Mouse (Mus musculus) urinary bladder, postnatal 25 days (tissue): Measurements from ENCODE around the gene Nat8f4.
"Not testable (repeated sequence)": the region's sequence is repeated elsewhere in the genome, so short reads cannot be mapped to it uniquely, and the experiment has no call there.

ENCODE experiments used
- DNase-seq: peaks from one replicate; pipeline ENCODE4 v3.0.0; 2022; ENCODE audit warnings: low spot score

The Nat8f4 gene

DNA sequence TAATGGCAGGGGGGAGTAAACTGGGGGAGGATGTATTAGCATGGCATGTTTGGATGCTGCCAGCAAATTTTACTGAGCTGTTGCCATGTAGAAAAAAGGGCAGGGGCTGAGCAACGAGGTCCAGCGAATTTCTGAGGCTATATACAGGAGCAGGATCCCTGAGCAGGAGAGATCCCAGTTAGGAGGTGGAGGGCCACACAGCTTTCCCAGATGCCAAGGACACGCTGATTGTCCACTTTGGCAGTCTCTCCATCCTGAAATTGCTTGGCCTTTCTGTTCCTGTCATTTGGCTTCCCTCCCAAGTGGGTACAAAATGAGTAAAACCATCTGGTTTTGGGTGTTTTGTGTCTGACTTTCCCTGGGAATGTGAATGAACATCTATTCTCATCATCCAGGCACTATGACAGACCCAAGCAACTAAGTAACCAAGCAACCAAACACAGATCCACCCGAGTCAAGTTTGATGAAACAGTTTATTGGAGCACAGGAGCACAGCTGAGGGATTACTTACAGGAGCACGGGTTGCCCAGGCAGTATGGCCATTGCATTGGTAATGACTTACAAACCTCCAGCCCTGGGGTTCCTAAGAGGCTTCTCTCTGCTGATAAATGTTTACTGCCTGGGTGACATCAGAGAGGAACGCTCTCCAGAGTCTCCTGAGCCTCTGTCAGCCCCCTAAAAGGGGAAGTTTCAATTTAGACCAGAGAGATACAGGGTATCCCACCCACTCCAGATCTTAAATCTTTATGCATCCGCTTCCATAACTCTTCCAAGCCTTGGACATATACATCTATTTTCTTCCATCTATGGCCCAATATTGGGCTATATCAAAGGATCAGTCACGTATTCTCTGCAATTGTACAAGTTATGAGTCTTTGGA lies 5.8 kb downstream of the Nat8f4 start:
- not testable (repeated sequence) for DNase-seq

DNA sequence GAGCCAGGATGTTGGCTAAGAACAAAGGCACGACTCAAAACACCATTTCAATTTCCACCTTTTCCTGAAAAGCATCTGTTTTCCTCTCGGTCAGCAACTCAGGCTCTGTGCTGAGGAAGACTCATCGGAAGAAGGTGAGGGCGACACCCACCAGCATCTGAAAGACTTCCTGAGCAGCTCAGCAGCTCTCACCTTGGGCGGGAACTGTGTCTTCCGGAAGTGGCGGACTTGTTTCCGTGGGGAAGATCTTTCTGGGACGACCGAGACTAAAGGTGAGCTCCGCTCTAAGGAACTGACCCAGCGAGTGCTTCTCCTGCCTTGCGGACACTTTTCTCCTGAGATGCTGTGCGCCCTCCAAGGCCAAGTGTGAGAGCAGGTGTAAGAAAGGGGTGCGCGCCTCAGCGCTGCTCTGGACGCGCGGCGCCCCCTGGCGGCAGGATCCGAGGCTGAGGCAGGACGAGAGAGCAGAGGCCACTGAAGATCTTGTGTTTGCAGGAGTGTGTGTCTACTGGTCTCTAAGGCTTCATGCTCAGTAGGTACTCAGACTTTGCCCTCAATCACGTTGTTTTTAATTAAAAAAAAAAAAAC lies 9.5 kb downstream of the Nat8f4 start:
- DNase-seq, result not testable (repeated sequence)

DNA sequence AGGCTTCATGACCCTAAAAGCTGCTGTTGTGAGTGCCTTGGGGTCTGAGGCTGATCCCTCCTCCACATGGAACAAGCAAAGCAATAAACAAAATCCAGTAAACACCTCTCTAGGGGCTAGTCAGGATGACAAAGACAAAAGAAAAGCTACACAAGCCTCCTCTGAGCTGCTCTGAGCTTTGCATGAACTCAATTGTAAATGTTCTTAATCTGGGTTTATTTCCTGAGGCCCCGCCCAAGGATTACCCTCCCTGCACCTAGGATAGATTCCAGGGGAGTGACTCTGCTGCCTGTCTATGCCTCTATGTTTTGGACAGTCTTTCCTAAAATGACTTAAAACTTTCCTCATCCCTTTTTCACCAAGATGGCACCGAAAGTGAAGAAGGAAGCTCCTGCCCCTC lies 15.7 kb downstream of the Nat8f4 start:
- no peak for DNase-seq

DNA sequence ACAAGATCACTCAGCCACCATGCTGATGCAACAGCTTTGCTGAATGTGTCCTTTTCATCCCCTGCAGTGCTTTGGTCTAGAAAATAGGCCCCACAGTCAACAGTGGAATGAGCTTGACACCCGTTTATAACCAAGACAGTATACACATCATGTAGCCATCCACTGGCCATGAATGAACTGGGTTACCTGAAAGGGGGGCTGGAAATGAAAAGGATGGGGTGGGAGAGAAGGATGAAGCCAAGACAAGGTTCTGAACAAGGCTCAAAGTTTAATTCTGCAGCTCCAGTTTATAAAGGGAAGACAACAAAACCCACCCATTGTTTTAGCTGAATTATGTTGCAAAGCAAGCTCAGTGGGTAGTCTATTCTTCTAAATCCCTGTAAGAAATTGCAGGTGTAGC lies 20.4 kb downstream of the Nat8f4 start:
- DNase-seq, result no peak

DNA sequence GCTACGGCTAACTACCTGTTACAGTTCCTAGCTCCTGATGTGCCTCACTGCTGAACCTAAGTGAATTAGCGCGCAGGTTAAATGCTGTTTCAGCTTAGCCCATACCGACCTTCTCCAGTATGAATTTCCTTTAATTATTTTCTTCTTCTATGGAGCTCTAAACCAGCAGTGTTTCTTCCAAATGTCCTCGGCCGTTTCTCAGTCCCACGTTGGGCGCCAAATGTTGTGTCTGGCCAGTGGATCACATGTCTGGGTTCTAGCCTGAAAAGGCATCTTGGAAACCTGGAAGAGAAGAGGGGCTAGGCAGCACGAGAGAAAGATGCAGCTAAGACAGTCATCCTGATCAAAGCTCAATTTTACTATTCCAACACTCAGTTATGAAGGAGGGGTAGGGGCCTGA lies 21.4 kb downstream of the Nat8f4 start:
- not testable (repeated sequence) for DNase-seq

DNA sequence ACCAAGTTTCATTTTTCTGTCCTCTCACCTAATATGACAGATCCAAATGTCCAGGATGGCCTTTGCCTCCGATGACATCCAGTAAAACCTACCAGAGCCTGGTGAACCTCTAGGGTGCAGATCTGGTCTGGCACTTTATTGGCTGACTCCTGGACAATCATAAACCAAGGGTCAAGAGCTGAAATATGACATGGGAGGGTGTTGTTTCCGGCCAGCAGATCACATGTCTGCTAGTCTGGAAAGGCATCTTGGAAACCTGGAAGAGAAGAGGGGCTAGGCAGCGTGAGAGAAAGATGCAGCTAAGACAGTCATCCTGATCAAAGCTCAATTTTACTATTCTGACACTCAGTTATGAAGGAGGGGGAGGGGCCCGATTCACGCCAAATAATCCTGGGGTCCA lies 35.7 kb downstream of the Nat8f4 start, which contains the start of gene Nat8f2:
TSS of gene Nat8f2 (minus strand) at position 153 of the 400 bp plus-strand sequence.
- not testable (repeated sequence) for DNase-seq

DNA sequence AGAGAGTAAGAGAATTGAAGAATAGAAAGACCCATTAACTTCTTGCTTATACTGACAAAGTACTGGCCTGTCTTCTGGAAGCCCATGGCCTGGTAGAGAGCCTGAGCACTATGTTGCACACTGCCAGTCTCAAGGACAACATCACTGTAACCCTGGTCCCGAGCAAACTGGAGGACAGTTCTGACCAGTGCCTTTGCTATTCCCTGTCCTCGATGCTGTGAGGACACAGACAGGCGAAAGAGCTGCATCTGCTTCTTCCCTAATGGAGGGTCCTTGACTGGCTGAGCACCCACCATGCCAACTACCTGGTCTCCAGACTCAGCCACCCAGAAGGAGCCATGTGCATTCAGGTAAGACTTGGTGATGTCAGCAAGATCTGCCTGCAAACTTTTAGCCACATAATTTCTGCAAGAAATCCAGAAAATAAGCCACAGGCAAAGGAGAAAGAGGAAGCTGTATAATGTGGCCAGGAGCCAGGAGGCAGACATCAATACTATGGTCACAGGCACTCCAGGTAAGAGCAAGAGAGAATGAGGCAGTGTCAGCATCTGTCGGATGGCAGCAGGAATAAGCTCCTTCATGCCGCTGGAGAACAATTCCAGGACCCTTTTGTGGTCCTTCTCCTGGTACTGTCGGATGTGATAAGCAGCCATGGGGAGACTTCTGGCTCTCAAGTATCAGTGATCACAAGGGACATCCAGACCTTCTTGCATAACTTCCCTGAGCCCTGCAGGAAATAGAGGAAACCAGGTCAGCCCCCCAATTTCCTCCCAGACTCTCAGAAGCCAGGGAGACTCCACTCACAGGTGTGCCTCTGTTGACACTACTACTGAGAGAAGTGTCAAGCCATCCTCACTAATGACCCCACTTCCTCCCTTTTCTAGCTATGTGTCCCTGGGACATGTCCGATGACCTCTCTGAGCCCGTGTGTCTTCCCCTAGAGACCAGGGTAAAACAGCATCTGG lies 36.7 kb downstream of the Nat8f4 start:
- DNase-seq, result no peak

DNA sequence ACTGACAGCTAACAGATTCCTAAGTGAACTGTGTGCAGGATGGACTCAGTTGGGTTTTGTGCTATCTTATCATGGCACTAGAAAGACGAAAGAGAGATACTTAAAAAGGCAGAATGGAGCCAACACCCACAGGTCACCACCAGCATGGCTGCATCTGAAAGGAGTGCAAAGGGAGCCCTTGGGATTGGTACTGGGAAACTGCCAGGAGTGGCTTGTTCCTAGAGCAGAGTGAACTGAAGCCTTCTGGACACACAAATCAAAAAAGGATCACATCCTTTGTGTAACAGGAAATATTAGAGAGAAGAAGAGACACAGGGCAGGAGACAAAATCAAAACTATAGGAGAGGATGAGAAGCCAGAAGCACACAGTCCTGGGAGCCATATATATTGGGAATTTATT lies 37.7 kb downstream of the Nat8f4 start:
- not testable (repeated sequence) for DNase-seq

DNA sequence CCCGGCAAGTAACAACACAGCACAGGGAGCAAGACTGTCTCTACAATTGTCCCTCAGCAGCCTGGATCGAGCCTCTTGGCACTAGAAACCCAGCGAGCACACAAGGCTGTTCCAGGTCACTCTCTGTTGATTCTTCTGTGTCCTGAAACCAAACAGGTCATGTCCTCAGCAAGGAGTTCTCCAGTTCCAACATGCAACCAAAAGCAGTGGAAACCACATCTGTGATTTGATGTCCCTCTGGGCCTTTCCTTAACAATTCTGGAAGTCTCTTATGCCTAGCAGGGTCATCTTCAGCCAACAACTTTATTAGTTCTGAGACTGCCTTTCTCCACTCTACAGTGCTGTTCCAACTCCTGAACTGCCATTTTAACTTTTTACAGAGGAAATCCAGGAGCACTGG lies 38.5 kb downstream of the Nat8f4 start:
- not testable (repeated sequence) for DNase-seq

DNA sequence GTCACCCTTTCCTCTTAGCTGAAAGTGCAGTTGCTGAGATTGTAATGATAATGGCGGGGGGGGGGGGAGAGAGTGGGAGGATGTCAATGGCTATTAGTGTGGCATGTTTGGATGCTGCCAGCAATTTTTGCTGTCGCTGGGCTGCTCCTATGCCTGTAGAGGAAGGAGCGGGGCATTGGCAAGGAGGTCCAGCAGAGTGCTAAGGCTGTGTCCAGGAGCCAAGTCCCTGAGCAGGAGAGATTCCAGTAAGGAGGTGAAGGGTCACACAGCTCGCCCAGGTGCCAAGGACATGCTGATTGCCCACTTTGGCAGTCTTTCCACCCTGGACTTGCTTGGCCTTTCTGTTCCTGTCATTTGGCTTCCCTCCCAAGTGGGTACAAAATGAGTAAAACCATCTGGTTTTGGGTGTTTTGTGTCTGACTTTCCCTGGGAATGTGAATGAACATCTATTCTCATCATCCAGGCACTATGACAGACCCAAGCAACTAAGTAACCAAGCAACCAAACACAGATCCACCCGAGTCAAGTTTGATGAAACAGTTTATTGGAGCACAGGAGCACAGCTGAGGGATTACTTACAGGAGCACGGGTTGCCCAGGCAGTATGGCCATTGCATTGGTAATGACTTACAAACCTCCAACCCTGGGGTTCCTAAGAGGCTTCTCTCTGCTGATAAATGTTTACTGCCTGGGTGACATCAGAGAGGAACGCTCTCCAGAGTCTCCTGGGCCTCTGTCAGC lies 39.6 kb downstream of the Nat8f4 start:
- not testable (repeated sequence) for DNase-seq

DNA sequence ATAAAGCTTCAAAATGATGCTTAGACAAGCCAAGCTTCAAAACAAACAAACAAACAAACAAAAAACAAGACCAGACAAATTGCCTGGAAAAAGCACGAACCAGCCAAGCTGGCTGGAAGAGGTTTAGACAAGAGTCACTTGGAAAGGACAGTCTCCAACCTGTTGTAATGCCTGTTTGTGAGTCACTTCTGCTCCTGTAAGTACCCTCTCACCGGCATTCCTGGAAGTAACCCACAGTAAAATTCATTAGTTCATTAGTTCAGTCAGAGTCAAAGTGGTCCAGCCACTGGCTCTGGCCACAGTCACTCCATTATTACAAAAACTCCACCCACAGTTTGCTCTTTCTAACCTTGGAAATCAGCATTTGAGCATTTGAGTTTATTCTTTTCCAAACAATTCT lies 40.8 kb downstream of the Nat8f4 start:
- DNase-seq, result no peak

DNA sequence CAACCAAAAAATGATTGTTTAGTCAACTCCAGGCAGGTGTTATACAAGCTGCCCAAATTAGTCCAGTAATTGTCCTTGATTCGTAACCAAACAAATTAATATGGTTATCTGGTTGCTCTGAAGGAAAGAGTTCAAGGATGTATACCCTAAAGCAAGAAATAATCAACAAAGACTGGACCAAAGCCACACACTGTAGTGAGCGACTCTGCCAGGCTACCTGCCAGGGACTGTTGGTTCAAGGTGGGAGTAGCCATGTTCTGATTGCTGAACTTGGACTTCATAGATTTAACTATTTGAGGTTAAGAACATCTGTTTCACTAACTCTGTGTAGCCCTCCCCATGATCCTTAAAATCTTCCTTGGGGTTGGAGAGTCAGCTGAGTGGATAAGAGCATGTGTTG lies 41.5 kb downstream of the Nat8f4 start:
- no peak for DNase-seq

DNA sequence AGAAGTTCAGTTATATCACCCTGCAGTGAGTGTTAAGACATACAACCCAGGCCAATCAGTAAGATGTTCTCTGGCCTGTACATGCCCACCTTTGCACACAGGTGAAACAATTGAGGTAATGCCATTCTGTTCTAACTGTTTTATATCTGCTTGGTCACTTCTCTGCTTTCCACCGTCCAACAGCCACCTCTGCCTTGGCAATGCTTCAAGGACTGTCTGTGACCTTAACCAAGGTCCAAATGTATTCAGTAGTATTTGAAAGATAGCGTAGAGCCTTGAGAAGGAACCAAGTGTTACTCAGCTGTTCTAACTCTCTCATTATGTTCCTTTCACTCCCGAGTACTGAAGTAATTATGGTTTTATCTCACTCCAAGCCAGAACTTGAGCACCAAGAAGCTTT lies 42.1 kb downstream of the Nat8f4 start:
- no peak for DNase-seq

DNA sequence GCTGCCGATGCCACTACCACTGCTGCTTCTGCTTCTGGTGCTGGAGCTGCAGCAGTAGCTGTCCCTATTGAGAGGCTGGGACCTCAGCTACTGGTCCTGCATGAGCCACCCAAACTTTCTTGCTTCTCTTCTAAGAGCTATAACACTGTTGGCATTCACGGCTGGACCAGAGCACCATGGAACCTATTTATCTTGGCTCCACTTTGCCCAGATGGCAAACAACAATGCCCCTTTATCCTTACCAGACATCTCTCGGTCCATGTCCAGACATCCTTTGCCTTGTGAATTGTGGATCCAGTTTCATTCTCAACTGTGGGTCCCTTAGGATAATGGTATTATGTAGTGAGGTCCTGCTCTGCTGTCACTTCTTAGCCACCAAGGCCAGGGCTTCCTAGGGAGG lies 43.4 kb downstream of the Nat8f4 start:
- no peak for DNase-seq

DNA sequence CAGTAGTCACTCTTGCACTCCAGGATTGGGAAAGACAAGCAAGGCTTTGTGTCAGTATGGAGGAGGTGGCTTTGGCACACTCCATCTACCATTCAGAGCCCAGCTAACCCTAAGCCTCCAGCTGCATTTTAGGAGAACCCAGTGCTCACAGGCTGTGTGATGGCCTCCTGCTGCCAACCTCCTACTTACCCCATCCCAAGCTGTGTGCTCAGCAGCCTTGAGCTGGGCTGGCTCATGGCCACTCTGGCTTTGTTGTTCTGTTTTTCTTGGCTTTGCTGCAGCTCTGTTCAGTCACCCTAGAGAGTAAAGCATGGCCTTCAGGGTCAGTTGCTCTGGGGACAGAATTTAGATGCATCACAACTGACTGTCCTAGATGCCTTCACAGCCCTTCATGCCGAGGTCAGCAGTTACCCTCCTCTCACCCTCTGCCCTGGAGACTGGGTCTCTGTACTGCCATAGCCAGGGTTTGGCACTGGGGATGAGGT lies 48.4 kb downstream of the Nat8f4 start:
- no peak for DNase-seq

DNA sequence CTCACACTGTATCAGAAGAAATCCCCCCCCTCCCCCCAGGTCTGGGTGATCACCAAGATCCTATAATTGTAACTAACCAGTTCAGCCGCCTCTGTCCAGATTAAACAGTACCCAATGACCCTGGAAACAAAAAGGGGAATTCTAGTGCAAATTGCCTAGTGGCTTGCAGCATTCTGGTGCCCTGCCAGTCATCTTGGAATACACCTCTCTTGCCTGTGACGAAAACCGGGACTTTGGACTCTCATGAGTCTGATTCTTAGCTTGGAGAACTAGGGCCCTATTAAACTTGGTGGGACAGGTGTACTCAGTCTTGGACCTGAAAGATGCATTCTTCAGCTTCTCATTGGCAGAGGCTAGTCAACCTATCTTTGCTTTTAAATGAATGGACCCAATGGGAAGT lies 51.2 kb downstream of the Nat8f4 start:
- DNase-seq, result no peak

DNA sequence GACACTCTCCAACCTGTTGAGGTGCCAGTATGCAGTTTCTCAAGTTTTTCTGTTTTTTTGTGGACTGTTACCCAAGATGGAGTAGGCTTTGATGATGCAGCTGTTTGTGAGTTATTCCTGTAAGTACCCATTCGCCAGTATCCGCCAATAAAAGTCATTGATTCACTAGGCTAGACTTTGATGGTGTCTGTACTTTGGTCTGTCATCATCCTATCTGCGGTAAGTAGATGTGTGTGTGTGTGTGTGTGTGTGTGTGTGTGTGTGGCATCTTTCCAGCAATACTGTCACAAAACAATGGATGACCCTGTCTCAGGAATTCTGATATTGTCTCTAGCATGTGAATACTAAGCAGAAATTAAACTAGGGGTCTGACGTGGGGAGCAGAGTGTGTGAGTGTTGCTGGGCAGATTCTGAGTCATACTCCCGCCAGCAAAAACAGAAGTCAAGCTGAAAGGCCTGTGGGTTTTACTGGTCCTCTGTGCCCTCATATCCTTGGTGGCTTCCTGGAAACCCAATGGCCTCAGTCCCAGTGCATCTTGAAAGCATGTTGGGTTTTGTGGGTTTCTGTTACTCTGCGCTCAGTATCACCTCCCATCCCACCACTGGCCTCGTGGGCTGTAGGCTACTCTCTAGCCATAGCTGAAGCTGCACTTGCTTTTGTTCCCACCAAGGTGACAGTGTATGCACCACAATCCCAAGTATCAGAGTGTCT lies 53.5 kb downstream of the Nat8f4 start:
- no peak for DNase-seq

DNA sequence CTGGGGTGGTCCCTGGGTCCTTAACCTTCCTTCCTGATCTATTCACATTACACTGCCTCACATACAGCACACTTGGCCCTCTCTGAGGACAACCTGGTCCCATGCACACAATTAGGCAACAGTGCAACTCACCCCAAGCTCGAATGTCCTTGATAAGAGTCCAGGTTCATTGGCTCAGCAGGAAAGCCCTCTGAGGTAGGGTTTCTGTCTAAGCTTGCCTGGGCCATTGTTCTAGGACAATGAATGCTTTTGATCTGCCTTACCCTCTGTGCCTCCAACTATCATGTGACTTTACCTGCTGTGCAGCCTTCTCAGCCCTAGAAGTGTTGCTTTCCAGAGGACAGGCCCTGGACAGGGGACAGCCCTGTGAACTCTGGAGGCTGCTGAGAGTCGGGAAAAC lies 55.4 kb downstream of the Nat8f4 start:
- DNase-seq, result no peak
